Comparison of ENCODE assay signal across 9 mouse cellular contexts in genomic region chr10:80282481-80283441, GRCm38 (mm10). TPM values are rescaled to one million over a fixed set of nuclear protein-coding genes. Genes with fewer than 3 reads are reported as not detected.
DNase-seq lines count a peak whose midpoint lies in the region; ATAC-seq and TF ChIP-seq lines count a peak whose summit lies in the region.
"Had no signal": no experiment of that assay in that cellular context is flagged by ENCODE, and none has a peak within 500 bp of the region (broad histone marks: within the 10 kb centered on the region; RNA-seq: fewer than 3 reads in every experiment).

No protein-coding gene starts in this region.

- no peak overlapping the region for H3K4me2 ChIP-seq in heart, embryonic 13.5 days
- H3K4me2 ChIP-seq in liver, embryonic 15.5 days, result no peak overlapping the region
- H3K4me2 ChIP-seq in stomach, embryonic 14.5 days (replicated peaks; ENCODE audit: low read depth, low read length), result no peak overlapping the region
- H3K4me2 ChIP-seq: embryonic facial prominence, embryonic 15.5 days; midbrain, embryonic 11.5 days had no signal

- no peak overlapping the region for H3K9ac ChIP-seq in heart, embryonic 13.5 days
- H3K9ac ChIP-seq in liver, adult 2 months (ENCODE audit: low read depth, low read length), result no peak overlapping the region; the same call in 1 of the 2 replicates
- H3K9ac ChIP-seq in liver, embryonic 15.5 days, result no peak overlapping the region
- H3K9ac ChIP-seq in stomach, embryonic 14.5 days (replicated peaks; ENCODE audit: low read depth, low read length), result no peak overlapping the region
- H3K9ac ChIP-seq: embryonic facial prominence, embryonic 15.5 days had no signal

- ATAC-seq in heart, embryonic 13.5 days (ENCODE audit: extremely low read depth, insufficient number of reproducible peaks, low FRiP score, low TSS enrichment), result no peak
- ATAC-seq in liver, embryonic 15.5 days (ENCODE audit: insufficient read depth), result no peak
- ATAC-seq in stomach, embryonic 14.5 days (ENCODE audit: insufficient number of reproducible peaks, insufficient read depth, low FRiP score, low read depth), result no peak

- H3K4me1 ChIP-seq in heart, embryonic 13.5 days, result peaks cover 25% of the 10 kb centered on the region
- H3K4me1 ChIP-seq in liver, adult 2 months (ENCODE audit: control insufficient read depth, insufficient read depth, low read length), result peaks cover 20% of the 10 kb centered on the region
- peaks cover 24% of the 10 kb centered on the region for H3K4me1 ChIP-seq in liver, embryonic 15.5 days (replicated peaks)
- H3K4me1 ChIP-seq in stomach, embryonic 14.5 days (ENCODE audit: control insufficient read depth, insufficient read depth, low read length), result no peaks in the 10 kb centered on the region
- H3K4me1 ChIP-seq: embryonic facial prominence, embryonic 15.5 days had no signal

- H3K27ac ChIP-seq in heart, embryonic 13.5 days (replicated peaks), result peak overlapping the region; percentile 63; the same call in 1 of the 2 replicates
- peak overlapping the region; percentile 81 for H3K27ac ChIP-seq in liver, adult 2 months (replicated peaks; ENCODE audit: insufficient read depth, low read depth, low read length)
- H3K27ac ChIP-seq in liver, embryonic 15.5 days (replicated peaks), result 0 out of 2 replicates have a peak overlapping the region, but pooled peaks have one; percentile 6
- H3K27ac ChIP-seq in stomach, embryonic 14.5 days (ENCODE audit: low read length), result peak overlapping the region; percentile 28; the same call in 1 of the 2 replicates
- H3K27ac ChIP-seq: embryonic facial prominence, embryonic 15.5 days had no signal

- H3K79me2 ChIP-seq in liver, adult 2 months (ENCODE audit: control insufficient read depth, insufficient read depth, low read length), result peaks cover 4% of the 10 kb centered on the region; the same call in 1 of the 2 replicates

- no peak for TF ChIP-seq CTCF in liver, adult 2 months (IDR thresholded peaks at IDR 0.05; ENCODE audit: low read depth, low read length)

- H3K36me3 ChIP-seq in heart, embryonic 13.5 days, result peaks cover 99% of the 10 kb centered on the region
- peaks cover 41% of the 10 kb centered on the region for H3K36me3 ChIP-seq in liver, adult 2 months (ENCODE audit: control insufficient read depth, insufficient read depth, low read length)
- peaks cover 100% of the 10 kb centered on the region for H3K36me3 ChIP-seq in liver, embryonic 15.5 days (replicated peaks)
- peaks cover 88% of the 10 kb centered on the region for H3K36me3 ChIP-seq in stomach, embryonic 14.5 days (ENCODE audit: control insufficient read depth, insufficient read depth, low read length)

- H3K4me3 ChIP-seq in heart, embryonic 13.5 days, result no peak overlapping the region
- no peak overlapping the region for H3K4me3 ChIP-seq in liver, adult 2 months (ENCODE audit: insufficient read depth, low read depth, low read length)
- no peak overlapping the region for H3K4me3 ChIP-seq in liver, embryonic 15.5 days (replicated peaks)
- H3K4me3 ChIP-seq in stomach, embryonic 14.5 days (ENCODE audit: low read depth, low read length), result no peak overlapping the region
- H3K4me3 ChIP-seq: embryonic facial prominence, embryonic 15.5 days had no signal

- DNase-seq in heart, adult 9 months (ENCODE audit: low spot score in 2 of 2), result no peak
- no peak for DNase-seq in liver, adult 2 months (ENCODE audit: extremely low read depth, low read depth, low spot score)
- DNase-seq in liver, result no peak
- no peak for DNase-seq in right cerebral cortex, postnatal 10 days (ENCODE audit: low spot score in 2 of 2)

- no peaks in the 10 kb centered on the region for H3K27me3 ChIP-seq in heart, embryonic 13.5 days (replicated peaks)
- H3K27me3 ChIP-seq in liver, adult 2 months (ENCODE audit: control insufficient read depth, insufficient read depth, low read length), result no peaks in the 10 kb centered on the region
- no peaks in the 10 kb centered on the region for H3K27me3 ChIP-seq in liver, embryonic 15.5 days
- no peaks in the 10 kb centered on the region for H3K27me3 ChIP-seq in stomach, embryonic 14.5 days (ENCODE audit: control insufficient read depth, insufficient read depth, low read length)
- H3K27me3 ChIP-seq: embryonic facial prominence, embryonic 15.5 days had no signal

- TF ChIP-seq POLR2A in liver, adult 2 months (IDR thresholded peaks at IDR 0.05; ENCODE audit: extremely low read depth, insufficient read depth, low read length), result no peak

- H3K9me3 ChIP-seq in heart, embryonic 13.5 days, result no peaks in the 10 kb centered on the region
- no peaks in the 10 kb centered on the region for H3K9me3 ChIP-seq in liver, embryonic 15.5 days (replicated peaks)
- H3K9me3 ChIP-seq in stomach, embryonic 14.5 days (ENCODE audit: control insufficient read depth, low read depth, low read length), result no peaks in the 10 kb centered on the region
- H3K9me3 ChIP-seq: embryonic facial prominence, embryonic 15.5 days had no signal

- WGBS in heart, embryonic 13.5 days, result 80% methylated on average over 20 of the region's 20 CpGs
- WGBS in liver, adult 2 months, result 62% methylated on average over 20 of the region's 20 CpGs
- 81% methylated on average over 20 of the region's 20 CpGs for WGBS in liver, embryonic 15.5 days (ENCODE audit: insufficient replicate concordance)
- WGBS in stomach, embryonic 14.5 days, result 81% methylated on average over 20 of the region's 20 CpGs

RNA-seq across cellular contexts. Expression of gene Rps15, which starts 9.5 kb away (rescaled TPM):
- 621 and 687 TPM in 2 replicates for polyA plus RNA-seq in heart, embryonic 13.5 days (2015; fragmentation: Nextera tagmentation; extraction: Ambion mirVana)
- 510 and 571 TPM in 2 replicates for total RNA-seq in liver, adult 2 months (2014; rRNA removed)
- polyA plus RNA-seq in liver, adult 2 months (2012; rRNA removed), result 686 and 1,012 TPM in 2 replicates
- 501 and 527 TPM in 2 replicates for polyA plus RNA-seq in liver, embryonic 15.5 days (2015; fragmentation: Nextera tagmentation; extraction: Ambion mirVana)
- polyA plus RNA-seq in stomach, embryonic 14.5 days (2014; fragmentation: Nextera tagmentation; extraction: Ambion mirVana), result 1,120 and 1,227 TPM in 2 replicates

RNA-seq across cellular contexts. Expression of gene Apc2, which starts 13.0 kb away (rescaled TPM):
- polyA plus RNA-seq in heart, embryonic 13.5 days (2015; fragmentation: Nextera tagmentation; extraction: Ambion mirVana), result 0.90 and 0.94 TPM in 2 replicates
- 0.09 and 0.20 TPM in 2 replicates for total RNA-seq in liver, adult 2 months (2014; rRNA removed)
- polyA plus RNA-seq in liver, adult 2 months (2012; rRNA removed), result 0.19 and 0.20 TPM in 2 replicates
- 0.09 and 0.12 TPM in 2 replicates for polyA plus RNA-seq in liver, embryonic 15.5 days (2015; fragmentation: Nextera tagmentation; extraction: Ambion mirVana)
- polyA plus RNA-seq in stomach, embryonic 14.5 days (2014; fragmentation: Nextera tagmentation; extraction: Ambion mirVana), result 8.1 and 8.7 TPM in 2 replicates

RNA-seq across cellular contexts. Expression of gene Dazap1, which starts 21.5 kb away (rescaled TPM):
- 36.4 and 37.9 TPM in 2 replicates for polyA plus RNA-seq in heart, embryonic 13.5 days (2015; fragmentation: Nextera tagmentation; extraction: Ambion mirVana)
- 38.0 and 39.9 TPM in 2 replicates for total RNA-seq in liver, adult 2 months (2014; rRNA removed)
- polyA plus RNA-seq in liver, adult 2 months (2012; rRNA removed), result 39.9 and 43.5 TPM in 2 replicates
- 26.0 and 27.2 TPM in 2 replicates for polyA plus RNA-seq in liver, embryonic 15.5 days (2015; fragmentation: Nextera tagmentation; extraction: Ambion mirVana)
- polyA plus RNA-seq in stomach, embryonic 14.5 days (2014; fragmentation: Nextera tagmentation; extraction: Ambion mirVana), result 48.6 and 51.3 TPM in 2 replicates

RNA-seq across cellular contexts. Expression of gene Gamt, which starts 21.9 kb away (rescaled TPM):
- 53.3 and 62.1 TPM in 2 replicates for polyA plus RNA-seq in heart, embryonic 13.5 days (2015; fragmentation: Nextera tagmentation; extraction: Ambion mirVana)
- total RNA-seq in liver, adult 2 months (2014; rRNA removed), result 241 and 277 TPM in 2 replicates
- 670 and 715 TPM in 2 replicates for polyA plus RNA-seq in liver, adult 2 months (2012; rRNA removed)
- 112 and 138 TPM in 2 replicates for polyA plus RNA-seq in liver, embryonic 15.5 days (2015; fragmentation: Nextera tagmentation; extraction: Ambion mirVana)
- polyA plus RNA-seq in stomach, embryonic 14.5 days (2014; fragmentation: Nextera tagmentation; extraction: Ambion mirVana), result 32.1 and 49.3 TPM in 2 replicates

RNA-seq across cellular contexts. Expression of gene Ndufs7, which starts 33.8 kb away (rescaled TPM):
- 527 and 606 TPM in 2 replicates for polyA plus RNA-seq in heart, embryonic 13.5 days (2015; fragmentation: Nextera tagmentation; extraction: Ambion mirVana)
- 165 and 186 TPM in 2 replicates for total RNA-seq in liver, adult 2 months (2014; rRNA removed)
- polyA plus RNA-seq in liver, adult 2 months (2012; rRNA removed), result 551 and 560 TPM in 2 replicates
- 228 and 236 TPM in 2 replicates for polyA plus RNA-seq in liver, embryonic 15.5 days (2015; fragmentation: Nextera tagmentation; extraction: Ambion mirVana)
- polyA plus RNA-seq in stomach, embryonic 14.5 days (2014; fragmentation: Nextera tagmentation; extraction: Ambion mirVana), result 337 and 355 TPM in 2 replicates

Comparison
In these comparisons a context has a peak if more than half of its experiments do, and no peak if none do; other contexts are left out.
1. H3K27ac ChIP-seq: peak in every context shown above with its lines; median percentile 81 in liver, adult 2 months; 63 in heart, embryonic 13.5 days; 28 in stomach, embryonic 14.5 days; 6 in liver, embryonic 15.5 days.